Comparison of ENCODE assay signal across 8 mouse cellular contexts in the genomic region with DNA sequence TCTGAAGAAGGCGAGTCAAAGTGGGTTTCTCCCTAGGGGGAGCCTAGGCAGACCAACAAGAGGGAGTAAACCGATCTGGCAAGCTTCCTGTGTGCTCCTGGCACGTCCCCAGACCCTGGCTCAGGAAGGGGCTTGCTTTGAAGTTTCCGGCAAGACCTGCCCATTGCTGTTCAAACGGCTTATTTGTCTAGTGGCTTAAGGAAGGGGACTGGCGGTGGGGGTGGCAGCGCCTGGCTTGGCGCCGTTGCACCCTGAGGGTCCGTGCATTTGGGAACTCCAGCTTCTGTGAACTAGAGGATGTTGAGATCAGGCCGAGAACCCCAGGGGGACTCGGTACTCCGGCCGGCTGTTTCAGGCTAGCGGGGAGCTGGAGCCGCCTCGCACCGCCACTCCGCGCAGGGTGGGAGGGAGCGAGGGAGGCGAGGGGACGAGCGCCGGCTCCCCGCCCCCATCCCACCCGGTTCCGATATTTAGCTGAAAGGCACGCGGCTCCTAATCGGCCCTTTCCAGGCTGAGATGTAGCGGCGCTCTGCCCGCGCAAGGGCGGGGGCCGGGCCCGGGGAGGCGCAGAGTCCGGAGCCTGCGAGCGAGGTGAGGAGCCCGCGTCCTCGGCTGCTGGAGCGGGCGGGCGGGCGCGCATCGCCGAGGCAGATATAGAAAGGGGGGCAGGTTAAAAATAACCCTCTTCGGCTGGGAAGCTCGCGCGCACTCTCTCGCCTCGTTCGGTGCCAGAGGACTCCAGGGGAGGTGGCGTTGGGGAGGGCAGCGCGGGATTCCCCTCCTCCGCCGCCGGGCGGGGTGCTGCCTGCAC. TPM values are rescaled to one million over a fixed set of nuclear protein-coding genes. Genes with fewer than 3 reads are reported as not detected.
DNase-seq lines count a peak whose midpoint lies in the region; ATAC-seq and TF ChIP-seq lines count a peak whose summit lies in the region.

No protein-coding gene starts in this region.

- peak overlapping the region; percentile 97 for H3K4me2 ChIP-seq in intestine, postnatal 0 days (replicated peaks; ENCODE audit: low read depth)

- no peak for TF ChIP-seq CTCF in intestine, postnatal 0 days (IDR thresholded peaks at IDR 0.05; ENCODE audit: low read depth)
- no peak for TF ChIP-seq CTCF in spleen, adult 2 months (IDR thresholded peaks at IDR 0.05; ENCODE audit: extremely low read depth, insufficient read depth, insufficient read length, insufficient replicate concordance)

- H3K9me3 ChIP-seq in intestine, postnatal 0 days (ENCODE audit: control insufficient read depth) = no peaks in the 10 kb centered on the region
- H3K9me3 ChIP-seq in midbrain, embryonic 10.5 days (replicated peaks) = no peaks in the 10 kb centered on the region

- TF ChIP-seq POLR2A in spleen, adult 2 months (IDR thresholded peaks at IDR 0.05; ENCODE audit: low read depth, low read length) = no peak

- peak overlapping the region; percentile 55; the same call in 1 of the 2 replicates for H3K27ac ChIP-seq in intestine, postnatal 0 days (ENCODE audit: low read depth, low read length)
- peak overlapping the region; percentile 90 for H3K27ac ChIP-seq in midbrain, embryonic 10.5 days (replicated peaks)
- H3K27ac ChIP-seq in spleen, adult 2 months (ENCODE audit: insufficient read depth, low read length) = no peak overlapping the region

- peak overlapping the region; percentile 53; the same call in 1 of the 2 replicates for H3K9ac ChIP-seq in intestine, postnatal 0 days (ENCODE audit: low read depth, low read length)

- peak overlapping the region; percentile 51 for H3K4me3 ChIP-seq in intestine, postnatal 0 days (ENCODE audit: low read depth, low read length)
- peak overlapping the region; percentile 79 for H3K4me3 ChIP-seq in midbrain, embryonic 10.5 days
- peak overlapping the region; percentile 56; the same call in 1 of the 2 replicates for H3K4me3 ChIP-seq in spleen, adult 2 months (ENCODE audit: extremely low read depth, insufficient read depth, insufficient read length)

- H3K4me1 ChIP-seq in intestine, postnatal 0 days (replicated peaks; ENCODE audit: control insufficient read depth, insufficient read depth, low read length) = peaks cover 15% of the 10 kb centered on the region; the same call in 1 of the 2 replicates
- peaks cover 84% of the 10 kb centered on the region for H3K4me1 ChIP-seq in midbrain, embryonic 10.5 days
- peaks cover 9% of the 10 kb centered on the region for H3K4me1 ChIP-seq in spleen, adult 2 months (ENCODE audit: control insufficient read depth, insufficient read depth, insufficient read length)

- DNase-seq in layer of hippocampus, adult 11-12 months (ENCODE audit: low spot score) = peak; percentile 71
- no peak for DNase-seq in layer of hippocampus, adult 9-10 months (ENCODE audit: low spot score)
- DNase-seq in embryo, embryonic 11 days = peak; percentile 80
- peak; percentile 78 to 86 for DNase-seq in heart, adult 18-20 months
- DNase-seq in left cerebral cortex, postnatal 4 days = peak; percentile 81
- peak; percentile 70 for DNase-seq in midbrain, embryonic 10.5 days (ENCODE audit: low spot score)
- no peak for DNase-seq in spleen, adult 2 months (ENCODE audit: low read depth in 1 of 2, low spot score in 2 of 2)

- intact Hi-C loops in left cerebral cortex, postnatal 4 days (cut with DNase I) = loop anchor here (5.0 kb wide), 2 partner anchors 33 to 68 kb away; partner anchors contain the start of gene Rai1

- 2% methylated on average over 63 of the region's 66 CpGs for WGBS in intestine, postnatal 0 days
- under 1% methylated on average over 62 of the region's 66 CpGs for WGBS in midbrain, embryonic 10.5 days
- WGBS in spleen, adult 2 months = 1% methylated on average over 66 of the region's 66 CpGs

- no peaks in the 10 kb centered on the region; the same call in 1 of the 2 replicates for H3K36me3 ChIP-seq in intestine, postnatal 0 days (ENCODE audit: control insufficient read depth, insufficient read depth)
- H3K36me3 ChIP-seq in midbrain, embryonic 10.5 days = peaks cover 32% of the 10 kb centered on the region
- H3K36me3 ChIP-seq in spleen, adult 2 months (ENCODE audit: control insufficient read depth, insufficient read depth, low read length) = no peaks in the 10 kb centered on the region

- no peaks in the 10 kb centered on the region for H3K27me3 ChIP-seq in intestine, postnatal 0 days (replicated peaks; ENCODE audit: control insufficient read depth, insufficient read depth, low read length)
- peaks cover 25% of the 10 kb centered on the region for H3K27me3 ChIP-seq in midbrain, embryonic 10.5 days (ENCODE audit: low read depth, poor library complexity, severe bottlenecking)
- H3K27me3 ChIP-seq in spleen, adult 2 months (ENCODE audit: control insufficient read depth, insufficient read depth, low read length) = no peaks in the 10 kb centered on the region; the same call in 1 of the 2 replicates

- peak; percentile 31; the same call in 1 of the 2 replicates for ATAC-seq in intestine, postnatal 0 days

RNA-seq across cellular contexts. Expression of gene Srebf1, which starts 46.8 kb away (rescaled TPM):
- total RNA-seq in heart, adult 18-20 months (2021) = 10 to 100 TPM; 25.7 to 36.6 TPM
- polyA plus RNA-seq in intestine, postnatal 0 days (2015; fragmentation: Nextera tagmentation; extraction: Ambion mirVana) = 86.9 and 88.1 TPM in 2 replicates
- 10 to 100 TPM; 60.3 to 67.5 TPM for total RNA-seq in left cerebral cortex, postnatal 4 days (2021)
- 47.0 and 51.0 TPM in 2 replicates for polyA plus RNA-seq in midbrain, embryonic 10.5 days (2016; fragmentation: Nextera tagmentation; extraction: Ambion mirVana)
- polyA plus RNA-seq in spleen, adult 2 months (2012; rRNA removed) = 106 and 140 TPM in 2 replicates

Comparison
In these comparisons a context has a peak if more than half of its experiments do, and no peak if none do; other contexts are left out.
1. DNase-seq: peak in layer of hippocampus, adult 11-12 months (single experiment), embryo, embryonic 11 days (single experiment), heart, adult 18-20 months (2 of 2), left cerebral cortex, postnatal 4 days (single experiment) and midbrain, embryonic 10.5 days (single experiment); none in layer of hippocampus, adult 9-10 months (single experiment) and spleen, adult 2 months (0 of 2).
2. Peak in every context shown above with its lines, with median percentiles within 50 percentile points of each other: H3K4me3 ChIP-seq.